Mouse (Mus musculus) cerebellum, postnatal 10 days (tissue): Measurements from ENCODE around the gene Thap4.
"Not testable (repeated sequence)": the region's sequence is repeated elsewhere in the genome, so short reads cannot be mapped to it uniquely, and the experiment has no call there.

Experiments
- DNase-seq, 2 experiments: peaks; one replicate each; pipeline ENCODE4 v3.0.0; 2021; ENCODE audit warnings: mixed read lengths in 2 of 2

Gene Thap4

GRCm38 (mm10) chr1:93689901-93690496 lies 64.7 kb downstream of the Thap4 start:
- no peak for DNase-seq

- DNase-seq: peak in 1 of 2 experiments; percentile 40
Measured at GRCm38 (mm10) chr1:93688154-93688553, 66.5 kb downstream of the Thap4 start.

GRCm38 (mm10) chr1:93686961-93687320 lies 67.7 kb downstream of the Thap4 start:
- DNase-seq: no peak

- peak; percentile 77 to 80 for DNase-seq
Measured at GRCm38 (mm10) chr1:93686245-93686960, 68.3 kb downstream of the Thap4 start.

- DNase-seq: peak; percentile 89 to 92
Measured at GRCm38 (mm10) chr1:93685401-93686244, 69.0 kb downstream of the Thap4 start, which contains the start of gene Bok. Gene Bok (plus strand): TSS chr1:93685660.

GRCm38 (mm10) chr1:93679889-93680568 lies 74.6 kb downstream of the Thap4 start:
- DNase-seq: no peak

GRCm38 (mm10) chr1:93678386-93678785 lies 76.3 kb downstream of the Thap4 start:
- DNase-seq: peak in 1 of 2 experiments; percentile 39

- no peak for DNase-seq
Measured at GRCm38 (mm10) chr1:93672682-93673081, 82.0 kb downstream of the Thap4 start.

GRCm38 (mm10) chr1:93669941-93670340 lies 84.7 kb downstream of the Thap4 start:
- DNase-seq: no peak

- peak; percentile 87 to 90 for DNase-seq
Measured at GRCm38 (mm10) chr1:93668791-93669548, 85.7 kb downstream of the Thap4 start.

- DNase-seq: no peak
Measured at GRCm38 (mm10) chr1:93667760-93668400, 86.8 kb downstream of the Thap4 start.

GRCm38 (mm10) chr1:93658559-93658958 lies 96.1 kb downstream of the Thap4 start, which contains the start of gene Stk25:
Gene Stk25 (minus strand): TSS chr1:93658659.
- not testable (repeated sequence) for DNase-seq

GRCm38 (mm10) chr1:93657025-93657360 lies 97.7 kb downstream of the Thap4 start:
- DNase-seq: no peak

- DNase-seq: no peak
Measured at GRCm38 (mm10) chr1:93656325-93657024, 98.2 kb downstream of the Thap4 start.

GRCm38 (mm10) chr1:93654798-93655197 lies 99.9 kb downstream of the Thap4 start:
- no peak for DNase-seq

- DNase-seq: no peak
Measured at GRCm38 (mm10) chr1:93654275-93654674, 100.4 kb downstream of the Thap4 start.
